Mouse (Mus musculus): ENCODE measurements around the gene Pald1.

Gene Pald1

DNA sequence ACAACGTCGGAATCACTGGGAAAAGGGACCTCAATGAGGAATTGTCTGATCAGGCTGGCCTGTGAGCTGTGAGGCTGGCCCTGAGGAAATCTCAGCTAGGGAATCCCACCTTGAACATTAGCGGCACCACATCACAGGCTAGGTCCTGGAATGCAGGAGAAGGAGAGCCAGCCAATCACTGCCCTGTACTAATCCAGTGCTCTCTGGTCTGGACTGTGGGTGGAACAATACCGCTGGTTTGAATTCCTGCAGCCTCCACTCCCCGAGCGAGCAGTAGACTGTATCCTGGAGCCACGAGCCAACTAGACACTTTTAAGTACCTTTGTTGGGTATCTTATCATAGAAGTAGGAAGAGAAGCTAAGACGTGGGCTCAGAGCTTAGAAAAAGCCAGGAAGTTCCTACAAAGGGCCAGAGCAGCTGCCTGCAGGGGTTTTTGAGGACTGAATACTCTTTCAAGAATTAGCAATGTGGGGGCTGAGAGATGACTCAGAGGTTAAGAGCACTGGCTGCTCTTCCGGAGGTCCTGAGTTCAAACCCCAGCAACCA is 57.5 kb downstream of the Pald1 start:
- no peak for DNase-seq

DNA sequence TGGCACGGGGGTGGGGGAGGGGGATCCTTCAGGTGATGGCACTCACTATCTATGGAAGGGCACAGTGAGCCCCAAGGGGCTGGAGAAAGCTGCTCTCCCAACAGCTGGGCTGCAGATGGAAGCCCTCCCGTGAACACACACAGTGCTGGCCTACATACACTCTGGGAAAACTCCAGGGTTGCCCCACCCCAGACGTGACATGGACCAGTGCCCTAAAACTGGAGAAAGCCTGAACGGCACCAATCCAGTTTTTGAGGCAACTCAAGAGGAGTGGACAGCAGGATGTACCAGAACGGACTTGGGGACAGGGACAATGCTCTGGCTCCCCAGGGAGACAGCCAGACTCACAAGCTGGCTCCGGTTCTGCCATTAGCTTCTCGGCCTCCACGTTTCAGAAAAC is 58.6 kb downstream of the Pald1 start:
- no peak for DNase-seq

DNA sequence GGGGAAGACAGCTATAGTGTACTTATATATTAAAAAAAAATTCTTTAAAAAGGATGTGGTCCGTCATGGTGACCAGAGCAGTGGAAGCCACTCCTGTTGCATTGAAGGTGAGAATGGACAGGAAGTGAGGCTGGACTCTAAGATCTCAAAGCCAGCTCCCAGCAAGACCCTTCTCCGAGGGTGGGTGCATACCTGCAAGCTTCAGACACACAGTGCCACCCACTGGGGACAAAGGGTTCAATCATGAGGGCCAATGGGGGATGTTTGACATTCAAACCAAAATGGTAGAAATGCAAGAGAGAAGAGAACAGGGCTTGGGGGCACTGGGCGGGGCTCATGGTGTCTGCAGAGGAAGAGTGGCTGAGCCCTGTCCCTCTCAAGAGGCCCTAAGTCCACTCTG is 64.8 kb downstream of the Pald1 start:
- DNase-seq: no peak

DNA sequence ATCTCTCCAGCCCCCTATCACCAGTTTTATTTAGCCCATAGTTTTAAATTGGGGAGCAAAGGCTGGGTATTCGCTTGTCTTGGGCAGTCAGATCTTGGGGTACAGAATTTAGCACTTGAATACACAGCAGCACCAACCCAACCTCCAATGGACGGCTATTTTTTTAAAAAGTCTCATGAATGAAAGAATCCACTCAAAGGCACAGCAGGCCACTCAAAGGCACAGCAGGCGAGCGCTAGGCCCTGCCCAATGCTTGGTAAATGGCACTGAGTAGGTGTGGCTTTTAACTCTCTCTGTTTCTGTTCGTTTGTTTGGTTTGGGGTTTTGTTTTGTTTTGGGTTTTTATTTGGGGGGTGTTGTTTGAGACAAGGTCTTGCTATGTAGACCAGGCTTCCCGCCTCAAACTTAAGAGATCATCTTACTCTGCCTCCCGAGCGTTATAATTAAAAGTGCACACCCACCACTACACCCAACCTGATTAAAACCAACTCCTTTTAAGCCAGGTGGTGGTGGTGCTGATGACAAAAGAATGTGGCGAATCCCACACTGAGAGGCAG is 67.9 kb downstream of the Pald1 start:
- DNase-seq: no peak

DNA sequence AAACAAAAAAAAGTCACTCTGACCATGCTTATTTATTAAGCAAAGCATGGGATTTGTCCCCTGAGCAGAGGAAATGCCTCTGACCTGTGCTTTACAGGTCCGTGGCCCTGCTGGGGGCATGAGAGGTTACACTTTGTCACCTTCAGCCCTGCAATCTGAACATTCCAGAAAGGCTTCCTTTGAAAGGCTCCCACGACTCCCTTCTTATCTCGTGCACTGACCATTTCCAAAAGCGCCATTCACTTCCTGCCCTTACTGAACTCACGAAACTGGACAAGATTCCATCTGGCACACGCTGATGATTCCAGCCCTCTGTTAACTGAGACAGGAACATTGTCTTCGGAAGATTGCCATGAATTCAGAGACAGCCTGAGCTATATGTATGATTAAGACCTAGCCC is 69.6 kb downstream of the Pald1 start:
- no peak for DNase-seq

DNA sequence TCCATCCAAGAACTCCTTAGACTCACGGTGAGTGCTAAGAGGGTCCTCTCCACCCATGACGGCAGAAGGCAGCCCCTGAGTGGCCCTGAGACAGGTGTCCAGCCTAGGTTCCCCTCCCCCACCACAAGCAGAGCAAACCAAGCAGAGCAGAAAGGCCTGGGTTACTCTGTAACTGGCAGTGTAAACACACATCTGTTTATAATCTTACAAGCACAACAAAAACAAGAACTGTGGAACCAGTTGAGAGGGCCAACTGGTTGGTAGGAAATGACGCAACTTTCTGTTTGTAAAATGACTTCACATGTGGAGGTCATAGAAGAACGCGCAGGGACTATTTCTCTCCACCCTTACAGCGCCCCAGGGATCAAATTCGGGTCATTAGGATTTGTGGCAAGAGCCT is 70.6 kb downstream of the Pald1 start:
- DNase-seq: peak; percentile 44

DNA sequence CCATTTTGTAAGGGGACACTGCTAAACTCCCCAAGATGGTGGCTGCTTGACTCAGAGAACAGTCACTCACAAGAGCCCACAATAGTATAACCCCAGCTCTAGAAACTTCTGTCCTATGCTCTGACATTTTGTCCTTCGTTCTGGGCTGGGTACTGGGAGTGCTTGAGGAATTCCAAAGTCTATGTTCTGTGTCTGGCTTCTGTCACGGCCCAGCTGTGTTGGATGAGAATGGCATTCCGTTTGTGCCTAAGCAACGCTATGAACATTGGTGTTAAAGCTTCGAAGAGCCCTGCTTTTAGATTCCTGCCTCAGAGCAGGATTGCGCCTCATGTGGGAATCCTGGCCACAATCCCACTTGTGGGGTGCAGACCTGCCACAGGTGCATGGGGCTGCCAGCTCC is 71.2 kb downstream of the Pald1 start:
- DNase-seq: no peak

DNA sequence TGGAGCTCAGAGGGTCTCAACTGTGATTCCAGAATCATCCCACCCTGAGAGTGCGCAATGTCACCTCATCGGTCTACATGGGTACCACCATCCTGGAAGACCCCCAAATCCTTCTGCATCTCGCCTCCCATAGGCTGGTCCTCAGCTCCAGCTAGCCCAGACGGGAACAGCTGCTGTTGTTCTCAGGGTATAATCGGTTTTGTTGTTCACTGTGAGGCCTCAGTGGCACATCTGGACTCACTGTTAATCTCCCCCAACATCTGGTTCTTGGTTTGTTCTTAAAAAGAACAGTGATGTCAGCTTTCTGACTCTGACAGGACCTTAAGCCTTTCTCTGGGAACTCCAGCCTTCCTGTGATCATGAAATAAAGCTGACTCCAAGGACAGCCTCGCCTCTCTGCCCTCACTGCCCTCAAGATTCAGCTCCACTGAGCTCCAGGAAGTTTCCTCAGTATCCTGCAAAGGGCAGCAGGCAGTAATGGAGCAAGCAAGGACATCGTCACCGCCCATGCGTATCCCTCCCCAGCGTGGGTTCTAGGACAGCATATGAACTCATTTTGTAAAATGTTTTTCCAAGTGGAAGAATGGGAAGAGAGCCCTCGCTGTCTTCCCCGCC is 74.5 kb downstream of the Pald1 start:
- peak; percentile 53 for DNase-seq

DNA sequence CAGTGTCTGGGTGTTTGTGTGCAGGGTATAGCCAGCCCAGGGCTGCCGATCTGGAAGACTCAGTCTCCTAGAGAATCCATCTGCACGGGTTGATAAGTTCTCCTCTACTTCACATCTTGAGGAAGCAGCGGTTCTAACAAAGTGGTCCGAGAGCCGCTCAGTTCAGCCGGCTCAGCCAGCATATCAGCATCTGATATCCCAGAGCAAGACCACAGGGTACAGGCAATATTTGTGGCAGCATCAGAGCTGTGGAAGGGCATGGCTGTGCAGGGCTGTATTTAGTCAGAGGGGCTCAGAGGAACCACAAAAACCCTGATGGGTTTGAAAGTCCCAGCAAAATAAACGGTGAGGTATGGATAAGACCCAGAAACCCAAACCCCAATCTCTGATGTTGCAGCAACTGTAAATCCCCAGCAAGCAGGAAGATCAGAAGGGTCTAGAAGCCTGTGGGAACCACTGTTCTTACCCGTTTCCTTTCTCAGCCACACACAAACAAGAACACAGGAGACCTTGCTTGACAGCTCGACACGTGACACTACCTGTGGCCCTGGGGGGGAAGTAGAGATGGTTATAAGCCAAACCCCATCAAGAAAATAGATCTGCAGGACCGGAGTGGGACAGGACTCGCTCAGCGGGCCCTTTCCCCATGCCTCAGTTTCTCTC is 77.3 kb downstream of the Pald1 start:
- DNase-seq: no peak

DNA sequence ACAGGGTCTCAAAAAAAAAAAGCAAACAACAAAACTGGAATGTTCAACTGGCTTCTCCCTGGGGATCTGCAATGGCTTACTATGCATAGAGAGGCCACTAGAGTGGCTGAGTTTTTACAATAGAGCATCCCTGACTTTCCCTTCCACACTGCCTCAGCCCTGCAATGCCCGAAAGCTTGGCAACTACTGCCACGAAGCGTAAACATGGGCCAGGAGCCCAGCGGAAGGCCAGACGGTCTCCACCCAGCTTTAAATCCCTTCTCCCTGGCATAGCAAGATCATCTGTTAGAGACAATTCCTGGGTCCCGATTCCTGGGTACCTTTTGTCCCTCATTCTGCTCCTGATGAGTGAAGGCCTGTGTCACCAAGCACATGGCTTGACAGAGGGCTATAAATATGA is 79.3 kb downstream of the Pald1 start:
- no peak for DNase-seq

DNA sequence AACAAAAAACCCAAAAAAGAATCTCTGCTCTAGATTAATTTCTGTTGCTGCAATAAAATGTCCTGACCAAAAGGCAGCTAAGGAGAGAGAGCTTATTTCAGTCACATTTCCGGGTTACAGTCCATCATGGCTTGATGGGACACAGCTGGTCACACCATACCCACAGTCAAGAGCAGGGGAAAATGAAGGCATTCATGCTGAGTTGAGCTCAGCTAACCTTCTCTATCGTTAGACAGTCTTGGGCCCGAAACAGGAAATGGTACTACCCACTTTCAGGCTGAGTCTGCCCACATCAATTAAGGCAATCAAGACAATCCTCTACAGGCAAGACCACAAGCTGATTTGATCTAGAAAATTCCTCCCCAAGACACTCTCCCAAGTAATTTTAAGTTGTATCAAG is 82.3 kb downstream of the Pald1 start:
- peak; percentile 71 for DNase-seq

DNA sequence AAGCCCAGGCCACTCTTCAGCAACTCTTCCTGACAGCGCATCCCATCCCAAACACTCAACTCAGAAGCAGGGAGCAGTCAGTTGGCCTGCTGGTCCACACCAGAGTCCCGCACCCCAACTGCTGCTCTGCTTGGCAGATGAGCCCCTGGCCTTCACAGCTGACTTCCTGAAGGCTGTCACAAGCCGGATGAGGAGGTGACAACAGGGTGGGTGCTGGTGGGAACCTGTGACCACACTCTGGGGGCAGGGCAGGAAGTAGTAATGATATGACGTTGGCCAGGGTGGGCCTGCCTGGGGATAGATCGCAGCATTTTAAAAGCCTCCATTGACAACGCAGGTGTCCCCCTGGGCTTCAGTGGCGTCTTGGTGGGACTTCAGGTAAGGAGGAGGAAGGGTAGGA is 85.9 kb downstream of the Pald1 start, which contains the start of gene Prf1:
TSS of gene Prf1 (plus strand) at position 357 of the 400 bp plus-strand sequence.
- no peak for DNase-seq

DNA sequence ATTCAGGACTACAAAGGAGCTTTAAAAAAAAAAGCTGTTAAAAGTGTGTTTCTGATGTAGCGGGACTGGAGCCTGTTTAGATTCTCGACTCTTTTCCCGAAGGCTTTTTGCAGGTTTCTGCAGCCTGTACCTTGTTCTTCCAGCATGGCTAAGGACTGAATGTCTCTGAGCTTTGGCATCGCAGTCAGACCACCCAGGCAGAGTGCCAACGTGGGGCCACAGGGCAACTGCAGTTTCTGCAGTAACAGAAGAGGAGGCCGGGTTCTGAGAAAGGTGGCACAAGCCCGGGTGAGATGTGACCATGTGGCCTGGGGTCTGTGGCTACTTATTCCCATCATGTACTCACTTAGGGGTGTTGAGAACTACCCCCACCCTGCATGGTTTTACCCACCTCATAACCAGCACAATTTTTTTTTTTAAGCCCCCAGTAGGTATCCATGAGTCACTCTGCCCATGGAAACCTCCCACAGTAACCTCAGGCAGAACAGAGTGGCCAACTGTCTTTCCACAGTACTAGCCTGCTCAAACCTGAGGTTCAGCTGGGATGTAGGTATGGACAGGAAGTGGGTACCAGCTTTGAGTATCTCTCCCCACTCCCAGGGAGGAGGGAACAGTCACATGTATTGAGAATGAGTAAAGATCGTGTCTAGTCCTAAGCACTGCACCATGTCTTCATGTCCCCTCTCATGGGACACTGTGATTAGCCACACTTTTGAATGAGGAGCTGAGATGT is 86.5 kb downstream of the Pald1 start:
- no peak for DNase-seq

DNA sequence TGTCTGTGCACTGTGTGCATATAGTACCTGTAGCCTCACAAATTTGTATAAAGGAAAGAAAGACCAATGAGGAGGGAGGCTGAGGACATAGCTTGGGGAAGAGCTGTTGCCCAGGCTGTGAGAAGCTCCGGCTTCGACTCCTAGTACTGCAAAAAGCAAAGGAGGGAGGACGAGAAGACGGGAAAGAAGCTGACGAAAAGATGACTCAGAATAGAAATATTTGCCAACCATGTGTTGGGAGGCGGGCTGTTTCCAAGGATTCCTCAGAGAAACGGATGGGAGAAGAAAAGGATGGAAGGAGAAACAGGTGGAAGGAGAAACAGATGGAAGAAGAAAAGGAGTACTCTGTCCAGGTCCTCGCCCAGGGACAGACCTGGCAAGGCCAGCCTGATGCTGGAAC is 89.1 kb downstream of the Pald1 start:
- DNase-seq: no peak

DNA sequence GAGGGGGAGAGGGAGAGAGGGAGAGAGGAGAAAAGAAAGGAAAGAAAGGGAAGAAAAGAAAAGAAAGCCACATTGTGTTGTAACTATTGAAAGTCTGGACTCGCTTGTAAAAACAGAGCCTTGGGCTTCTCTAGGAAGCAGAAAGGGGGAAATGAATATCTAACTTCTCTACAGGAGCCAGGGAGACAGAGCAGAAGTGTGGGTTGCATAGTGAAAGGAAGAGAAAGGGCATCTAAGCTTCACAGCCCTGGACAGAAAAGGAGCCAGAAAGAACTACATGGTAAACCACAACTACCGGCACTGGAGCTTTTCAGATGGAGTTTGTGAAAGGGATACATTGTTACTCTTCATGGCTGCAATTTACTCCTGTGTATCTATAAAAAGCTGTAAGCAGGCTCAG is 92.9 kb downstream of the Pald1 start:
- DNase-seq: no peak

DNA sequence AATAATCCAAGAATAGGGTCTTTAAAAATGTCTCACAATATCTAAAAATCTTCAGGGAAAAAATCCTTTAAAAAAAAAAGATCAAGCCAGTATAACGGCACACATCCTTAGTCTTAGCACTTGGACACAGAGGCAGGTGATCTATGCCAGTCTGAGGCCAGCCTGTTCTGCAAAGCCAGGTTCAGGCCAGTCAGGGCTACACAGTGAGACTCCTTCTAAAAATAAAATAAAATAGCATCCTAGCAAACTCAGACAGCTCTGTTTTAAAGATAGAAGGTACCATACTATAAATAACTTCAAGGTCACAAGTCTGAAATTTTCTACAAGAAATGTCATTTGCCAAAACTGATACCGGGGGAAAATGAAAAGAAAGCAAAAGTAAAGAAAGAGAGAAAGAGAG is 93.3 kb downstream of the Pald1 start:
- DNase-seq: no peak

DNA sequence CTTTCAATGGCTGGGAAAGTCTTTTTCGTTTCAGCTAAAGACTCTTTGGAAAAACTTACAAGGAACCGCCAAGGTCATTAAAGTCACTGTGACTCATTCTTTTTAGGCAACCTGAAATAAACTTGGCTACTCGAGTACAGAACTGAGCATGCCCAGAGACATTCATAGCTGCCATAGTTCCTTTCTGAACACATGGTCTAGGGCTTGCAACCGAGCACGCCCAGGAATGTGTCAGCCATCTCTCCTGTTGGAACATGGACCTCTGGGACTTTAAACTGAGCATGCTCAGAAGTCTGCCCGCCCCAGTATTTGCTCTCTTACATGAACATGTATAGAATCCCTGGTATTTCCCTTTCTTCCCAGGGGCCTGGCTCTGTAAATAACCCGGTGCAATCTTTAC is 97.1 kb downstream of the Pald1 start:
- DNase-seq: peak; percentile 40

DNA sequence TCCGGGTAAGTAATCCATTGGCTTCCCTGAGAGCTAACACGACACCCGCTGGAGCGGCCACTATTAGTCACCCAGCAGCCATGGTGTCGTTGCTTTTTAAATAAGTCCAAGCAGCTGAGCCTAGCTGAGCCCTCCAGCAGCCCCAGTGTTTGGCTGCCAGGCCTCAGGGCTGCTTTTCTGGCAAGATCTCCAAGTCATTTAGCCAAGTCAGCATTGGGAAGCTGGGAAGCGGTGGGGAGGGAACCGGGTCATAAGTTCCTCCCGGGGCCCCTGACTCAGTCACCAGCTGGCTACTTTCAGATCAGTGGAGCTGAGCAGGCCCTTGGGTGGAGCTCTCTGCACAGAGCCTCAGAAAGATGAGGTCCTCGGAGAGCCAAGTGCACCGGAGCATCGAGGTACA is 98.1 kb downstream of the Pald1 start:
- DNase-seq: peak; percentile 74

DNA sequence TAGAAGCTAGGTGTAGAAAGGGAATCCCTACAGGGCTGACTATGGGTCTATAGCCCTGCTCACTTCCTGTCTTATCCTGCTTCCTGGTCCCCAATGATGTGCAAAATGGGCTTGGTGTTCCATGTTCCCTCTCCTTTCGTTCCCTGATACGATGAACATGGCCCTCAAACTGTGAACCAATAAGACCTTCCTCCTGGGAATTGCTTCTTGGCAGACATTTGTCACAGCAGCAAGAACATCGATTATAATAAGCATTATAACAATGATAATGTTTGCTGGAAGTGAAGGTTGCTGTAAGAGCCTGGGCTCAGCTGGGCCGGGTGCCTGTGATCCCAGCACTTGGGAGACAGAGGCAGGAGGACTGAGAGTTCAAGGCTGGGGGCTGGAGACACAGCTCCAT is 99.0 kb downstream of the Pald1 start:
- DNase-seq: no peak

DNA sequence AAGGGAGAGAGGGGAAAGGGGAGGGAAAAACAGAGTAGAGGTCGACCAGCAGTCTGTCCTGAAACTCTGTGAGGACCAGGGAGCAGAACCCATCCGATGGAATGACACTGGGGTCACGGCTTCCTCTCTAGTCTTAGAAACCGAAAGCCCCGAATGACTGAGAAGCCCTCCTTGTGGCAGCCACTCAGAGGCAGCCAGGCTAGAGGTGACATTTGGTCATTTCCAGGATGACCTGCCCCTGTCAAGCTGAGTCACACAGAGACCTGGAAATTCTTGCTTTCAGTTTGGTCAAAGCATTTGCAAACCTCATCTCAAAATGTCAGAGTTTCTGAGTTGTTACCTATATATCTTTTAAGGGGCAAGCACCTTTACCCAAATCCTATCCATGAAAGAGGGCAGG is 102.2 kb downstream of the Pald1 start:
- no peak for DNase-seq

DNA sequence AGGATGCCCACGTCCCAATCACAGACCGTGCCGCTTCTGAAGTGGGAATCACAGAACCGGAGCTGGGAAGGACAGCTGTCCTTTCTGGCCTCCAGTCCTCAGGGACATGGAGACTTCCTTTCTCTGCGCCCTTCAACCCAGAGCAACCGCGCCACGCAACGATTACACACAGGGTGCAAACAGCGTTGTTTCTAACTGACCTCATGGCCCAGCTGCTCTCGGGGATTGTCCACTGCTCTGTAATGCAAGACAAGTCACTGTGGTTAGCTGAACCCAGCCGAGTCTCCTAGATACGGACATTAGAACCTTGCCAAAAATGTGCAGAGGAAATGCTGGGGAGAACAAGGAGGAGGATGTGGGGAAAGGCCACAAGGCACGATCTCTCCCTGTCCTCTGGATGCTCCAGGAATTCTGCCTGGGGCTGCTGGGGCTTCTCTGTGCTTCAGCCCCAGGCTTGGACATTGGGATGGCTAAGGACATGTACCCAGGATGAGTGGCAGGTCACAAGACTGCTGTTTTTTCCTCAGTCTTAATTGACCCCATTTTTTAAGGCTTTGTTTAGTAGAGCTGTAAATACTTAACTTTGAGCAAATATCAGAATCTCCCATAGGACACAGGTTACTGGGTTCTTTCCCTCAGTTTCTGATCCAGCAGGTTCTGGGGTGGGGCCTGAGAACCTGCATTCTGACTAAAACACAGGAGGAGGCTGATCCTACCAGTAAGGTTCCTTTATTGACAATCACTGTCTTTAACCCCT is 105.2 kb downstream of the Pald1 start:
- peak; percentile 80 for DNase-seq

DNA sequence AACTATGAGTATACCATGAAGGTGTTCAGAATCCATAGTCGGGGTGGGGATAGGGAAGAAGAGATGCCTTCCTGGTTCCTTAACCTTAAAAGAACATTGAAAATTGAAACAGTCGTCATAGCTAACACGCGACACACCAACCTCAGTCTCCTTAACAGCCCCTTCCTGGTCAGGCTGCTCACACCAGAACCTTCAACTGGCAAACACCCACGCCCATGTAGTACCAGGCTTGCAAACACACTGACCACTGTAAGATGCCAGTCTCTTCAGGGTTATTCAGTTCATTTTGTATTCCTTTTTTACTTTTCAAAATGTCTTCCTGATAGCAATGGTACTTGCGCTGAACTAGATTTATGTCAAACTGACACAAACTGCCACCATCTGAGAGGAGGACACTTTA is 106.3 kb downstream of the Pald1 start:
- no peak for DNase-seq

DNA sequence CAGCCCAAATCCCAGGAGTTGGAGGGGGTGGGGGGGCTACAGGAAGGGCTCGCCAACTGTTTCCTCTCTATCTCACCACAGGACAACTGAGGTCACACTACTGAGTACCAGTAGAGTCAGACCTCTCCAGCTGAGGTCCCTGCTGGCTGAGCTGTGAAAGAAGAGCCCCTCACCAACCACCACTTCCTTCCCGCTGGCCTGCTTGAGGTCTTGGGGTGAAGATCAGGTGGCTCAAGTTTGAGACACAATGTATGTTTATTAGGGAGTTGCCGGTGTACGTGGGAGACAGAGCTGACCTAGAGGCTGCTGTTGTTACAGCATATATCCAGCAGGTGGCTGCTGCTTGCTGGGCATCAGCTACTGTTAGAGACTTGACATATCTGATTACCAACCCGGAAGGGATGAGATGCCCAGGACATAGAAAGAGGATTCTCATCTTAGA is 107.6 kb downstream of the Pald1 start:
- DNase-seq: peak; percentile 61

All from kidney, postnatal 10 days (tissue).